Mouse (Mus musculus) hindbrain, embryonic 10.5 days (tissue): ENCODE measurements around the gene Tex47. TPM values are rescaled to one million over a fixed set of nuclear protein-coding genes. Genes with fewer than 3 reads are reported as not detected.

ENCODE experiments used
- DNase-seq: peaks from one replicate; pipeline ENCODE4 v3.0.0-alpha.2; 2017; ENCODE audit warnings: low spot score
- H3K27ac ChIP-seq: fragments of 300-500 bp; sonication (generic); 2 replicates; pipeline ENCODE4 v1.5.1; 2016; ENCODE audit warnings: mild to moderate bottlenecking, moderate library complexity
- H3K27me3 ChIP-seq: fragments of 300-500 bp; sonication (generic); 2 replicates; pipeline ENCODE4 v1.6.1; 2016; ENCODE audit warnings: mild to moderate bottlenecking; ENCODE audit not compliant: poor library complexity, insufficient read depth, severe bottlenecking
- H3K36me3 ChIP-seq: fragments of 300-500 bp; sonication (generic); 2 replicates; pipeline ENCODE4 v1.6.1; 2016; ENCODE audit warnings: mild to moderate bottlenecking, moderate library complexity
- H3K4me1 ChIP-seq: fragments of 300-500 bp; sonication (generic); replicated peaks from 2 replicates; pipeline ENCODE4 v1.6.1; 2016; ENCODE audit warnings: mild to moderate bottlenecking
- H3K4me3 ChIP-seq: fragments of 300-500 bp; sonication (generic); 2 replicates; pipeline ENCODE4 v1.5.1; 2016; ENCODE audit warnings: mild to moderate bottlenecking, moderate library complexity
- H3K9me3 ChIP-seq: fragments of 300-500 bp; sonication (generic); 2 replicates; pipeline ENCODE4 v1.6.1; 2016; ENCODE audit warnings: mild to moderate bottlenecking, moderate library complexity
- WGBS: fragments of 180-500 bp; shearing (Covaris S2); methylation state at CpG from one replicate; pipeline ENCODE4 v1.1.7; 2016; 5-methylcytosine and 5-hydroxymethylcytosine counted together
- polyA plus RNA-seq: library from polyadenylated mRNA; unstranded; fragments of >200 nt; fragmentation: Nextera tagmentation; extraction: Ambion mirVana; gene quantifications from 2 replicates; pipeline ENCODE4 v1.2.1, GENCODE M21; 2016

Tex47 gene
- polyA plus RNA-seq, result 0.07 TPM in 1 of 2 replicates, not detected in the other

GRCm38 (mm10) chr5:7303819-7304218, at the start of gene Tex47:
TSS of gene Tex47 (plus strand) at chr5:7304119.
- Histone ChIP-seq H3K36me3 (no peaks in the 10 kb centered on the region), H3K4me1 (no peaks in the 10 kb centered on the region), H3K27ac (no peak within 1 kb of the TSS), H3K27me3 (no peaks in the 10 kb centered on the region), H3K9me3 (no peaks in the 10 kb centered on the region), H3K4me3 (no peak within 1 kb of the TSS)
- WGBS, result 88% methylated on average over 1 of the region's 1 CpGs
- no peak for DNase-seq

GRCm38 (mm10) chr5:7276659-7277455, 27.1 kb upstream of the Tex47 start:
- Histone ChIP-seq H3K4me1 (no peaks in the 10 kb centered on the region), H3K4me3 (no peak overlapping the region), H3K27ac (no peak overlapping the region), H3K36me3 (no peaks in the 10 kb centered on the region), H3K9me3 (no peaks in the 10 kb centered on the region), H3K27me3 (no peaks in the 10 kb centered on the region)
- no peak for DNase-seq
- WGBS, result 90% methylated on average over 7 of the region's 7 CpGs

GRCm38 (mm10) chr5:7284336-7284735, 19.6 kb upstream of the Tex47 start:
- 93% methylated on average over 1 of the region's 1 CpGs for WGBS

GRCm38 (mm10) chr5:7302969-7303368, 950 bp upstream of the Tex47 start:
- no peak for DNase-seq
- Histone ChIP-seq H3K4me1 (no peaks in the 10 kb centered on the region), H3K27me3 (no peaks in the 10 kb centered on the region), H3K27ac (no peak overlapping the region), H3K36me3 (no peaks in the 10 kb centered on the region), H3K4me3 (no peak overlapping the region), H3K9me3 (no peaks in the 10 kb centered on the region)
- 84% methylated on average over 1 of the region's 1 CpGs for WGBS

More at GRCm38 (mm10) chr5:7284336-7284735, 19.6 kb upstream of the Tex47 start:
- Histone ChIP-seq H3K4me3 (no peak overlapping the region), H3K36me3 (no peaks in the 10 kb centered on the region), H3K9me3 (no peaks in the 10 kb centered on the region), H3K4me1 (no peaks in the 10 kb centered on the region), H3K27ac (no peak overlapping the region), H3K27me3 (no peaks in the 10 kb centered on the region)
- DNase-seq, result no peak

- no peak for DNase-seq
- Histone ChIP-seq H3K27ac (no peak overlapping the region), H3K36me3 (no peaks in the 10 kb centered on the region), H3K4me1 (no peaks in the 10 kb centered on the region), H3K9me3 (no peaks in the 10 kb centered on the region), H3K27me3 (no peaks in the 10 kb centered on the region), H3K4me3 (no peak overlapping the region)
- WGBS, result 73% methylated on average over 4 of the region's 4 CpGs
Measured at GRCm38 (mm10) chr5:7325594-7325993, 21.7 kb downstream of the Tex47 start.

- Histone ChIP-seq H3K4me1 (0 out of 2 replicates have a peak, but pooled peaks cover 11% of the 10 kb centered on the region), H3K9me3 (no peaks in the 10 kb centered on the region), H3K4me3 (peak within 1 kb of the TSS; percentile 75), H3K27ac (peak within 1 kb of the TSS; percentile 69), H3K36me3 (no peaks in the 10 kb centered on the region), H3K27me3 (peaks cover 3% of the 10 kb centered on the region; the same call in 1 of the 2 replicates)
- peak; percentile 65 for DNase-seq
- under 1% methylated on average over 50 of the region's 50 CpGs for WGBS
Measured at GRCm38 (mm10) chr5:7344145-7345010, 40.5 kb downstream of the Tex47 start, which contains the start of gene Zfp804b. TSS of gene Zfp804b (minus strand) at chr5:7344756.

- Histone ChIP-seq H3K36me3 (no peaks in the 10 kb centered on the region), H3K4me3 (peak overlapping the region; percentile 75), H3K27ac (peak overlapping the region; percentile 69), H3K27me3 (peaks cover 3% of the 10 kb centered on the region; the same call in 1 of the 2 replicates), H3K9me3 (no peaks in the 10 kb centered on the region), H3K4me1 (0 out of 2 replicates have a peak, but pooled peaks cover 11% of the 10 kb centered on the region)
- no peak for DNase-seq
- WGBS, result under 1% methylated on average over 11 of the region's 11 CpGs
Measured at GRCm38 (mm10) chr5:7345011-7345389, 41.1 kb downstream of the Tex47 start.

Other genes with a start within 250 kb of the Tex47 start
- 0.15 and 0.22 TPM in 2 replicates for gene Zfp804b, start 40.6 kb downstream of the Tex47 start, polyA plus RNA-seq